Mouse (Mus musculus) spleen, postnatal 4 days (tissue): Measurements from ENCODE around the gene Olfr384.
"Not testable (repeated sequence)": the region's sequence is repeated elsewhere in the genome, so short reads cannot be mapped to it uniquely, and the experiment has no call there.

Experiments
- DNase-seq, 2 experiments: peaks; one replicate each; pipeline ENCODE4 v3.0.0; 2022; ENCODE audit warnings: low spot score in 2 of 2

Olfr384 gene

GRCm38 (mm10) chr11:73598294-73598693, at the start of gene Olfr384:
Gene Olfr384, plus strand, starts transcription at chr11:73598594.
- no peak for DNase-seq

- no peak for DNase-seq
These were observed 18.5 kb upstream of the Olfr384 start for GRCm38 (mm10) chr11:73579871-73580270.

GRCm38 (mm10) chr11:73583188-73583587, 15.2 kb upstream of the Olfr384 start:
- DNase-seq: not testable (repeated sequence)

- no peak for DNase-seq
These were observed 5.5 kb upstream of the Olfr384 start, which contains the start of gene Olfr385 for GRCm38 (mm10) chr11:73592908-73593307. Gene Olfr385, minus strand, starts transcription at chr11:73593008.
